Mouse (Mus musculus) forebrain, postnatal 0 days (tissue): ENCODE measurements around the gene Eif2a. TPM values are rescaled to one million over a fixed set of nuclear protein-coding genes. Genes with fewer than 3 reads are reported as not detected.
"Not testable (repeated sequence)": the region's sequence is repeated elsewhere in the genome, so short reads cannot be mapped to it uniquely, and the experiment has no call there.

ENCODE experiments used
- ATAC-seq: fragments of 200-750 bp; cut with Nextera tagmentation; 2 replicates; pipeline ENCODE4 v1.8.0; 2017; ENCODE audit warnings: mild to moderate bottlenecking, moderate library complexity
- DNase-seq: peaks from one replicate; pipeline ENCODE4 v3.0.0-alpha.2; 2015
- H3K27ac ChIP-seq: fragments of 300-500 bp; sonication (generic); 2 replicates; pipeline ENCODE4 v1.5.1; 2014; ENCODE audit warnings: low read depth, mild to moderate bottlenecking, antibody characterized with exemption, low read length, moderate library complexity, mixed read lengths
- H3K27me3 ChIP-seq: fragments of 300-500 bp; sonication (generic); 2 replicates; pipeline ENCODE4 v1.6.1; 2014; ENCODE audit warnings: mild to moderate bottlenecking, low read length, mixed read lengths; ENCODE audit not compliant: insufficient read depth
- H3K36me3 ChIP-seq: fragments of 300-500 bp; sonication (generic); 2 replicates; pipeline ENCODE4 v1.6.1; 2014; ENCODE audit warnings: mild to moderate bottlenecking, moderate library complexity; ENCODE audit not compliant: insufficient read depth
- H3K4me1 ChIP-seq: fragments of 300-500 bp; sonication (generic); 2 replicates; pipeline ENCODE4 v1.6.1; 2014; ENCODE audit warnings: antibody characterized with exemption; ENCODE audit not compliant: insufficient read depth
- H3K4me2 ChIP-seq: fragments of 300-500 bp; sonication (generic); 2 replicates; pipeline ENCODE4 v1.6.1; 2014; ENCODE audit warnings: low read depth, mild to moderate bottlenecking, moderate library complexity
- H3K4me3 ChIP-seq: fragments of 300-500 bp; sonication (generic); 2 replicates; pipeline ENCODE4 v1.5.1; 2014; ENCODE audit warnings: low read depth, low read length, mixed read lengths
- H3K9ac ChIP-seq: fragments of 300-500 bp; sonication (generic); 2 replicates; pipeline ENCODE4 v1.6.1; 2014; ENCODE audit warnings: mild to moderate bottlenecking
- H3K9me3 ChIP-seq: fragments of 300-500 bp; sonication (generic); 2 replicates; pipeline ENCODE4 v1.6.1; 2016; ENCODE audit warnings: low read length
- CTCF ChIP-seq: sonication (generic); IDR thresholded peaks from 2 replicates; pipeline ENCODE4 v1.5.1; 2016; ENCODE audit warnings: antibody characterized with exemption, control low read depth, low read depth
- WGBS: fragments of 180-500 bp; shearing (Covaris S2); extraction: QIAGEN DNeasy Blood & Tissue Kit; methylation state at CpG from one replicate; pipeline ENCODE4 v1.1.7; 2014; 5-methylcytosine and 5-hydroxymethylcytosine counted together
- polyA plus RNA-seq: library from polyadenylated mRNA; unstranded; fragments of >200 nt; fragmentation: Nextera tagmentation; extraction: Ambion mirVana; gene quantifications from 2 replicates; pipeline ENCODE4 v1.2.1, GENCODE M21; 2015
- total RNA-seq: library from RNA; depleted of rRNA; stranded (reverse); fragments of >200 nt; gene quantifications from 2 replicates; pipeline ENCODE4 v1.2.3, GENCODE M21; 2014

Gene Eif2a
- total and polyA plus RNA-seq, 2 experiments from 2014 or later = 41.8 to 79.4 TPM

DNA sequence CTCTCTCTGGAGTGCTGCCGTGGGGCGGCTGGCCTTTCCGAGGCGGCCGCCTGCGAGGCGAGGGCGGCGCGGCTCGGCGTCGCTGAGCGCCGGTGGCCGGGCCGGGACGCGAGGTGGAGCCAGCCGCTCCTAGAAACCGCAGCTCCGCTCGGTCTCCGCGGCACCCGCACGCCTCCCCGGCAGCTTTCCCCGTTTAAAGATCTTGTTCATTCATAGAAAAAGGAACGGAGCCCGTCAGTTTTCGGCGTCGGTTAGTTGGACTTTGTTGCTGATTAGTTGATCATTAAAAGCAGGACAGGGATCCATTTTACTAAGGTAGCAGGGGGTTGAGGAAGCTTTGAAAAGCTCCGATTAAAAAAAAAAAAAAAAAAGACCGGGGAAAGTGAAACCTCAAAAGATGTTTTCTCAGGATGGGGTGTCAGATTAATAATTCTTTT, 51.5 kb downstream of the Eif2a start:
- WGBS = under 1% methylated on average over 36 of the region's 36 CpGs
- Histone ChIP-seq H3K9ac (peak overlapping the region; percentile 96), H3K36me3 (no peaks in the 10 kb centered on the region), H3K9me3 (no peaks in the 10 kb centered on the region), H3K27me3 (no peaks in the 10 kb centered on the region), H3K4me2 (peak overlapping the region; percentile 55), H3K27ac (peak overlapping the region; percentile 99), H3K4me3 (peak overlapping the region; percentile 99), H3K4me1 (peaks cover 3% of the 10 kb centered on the region; the same call in 1 of the 2 replicates)
- DNase-seq (no peak), ATAC-seq (peak; percentile 71)
- TF ChIP-seq CTCF = no peak

DNA sequence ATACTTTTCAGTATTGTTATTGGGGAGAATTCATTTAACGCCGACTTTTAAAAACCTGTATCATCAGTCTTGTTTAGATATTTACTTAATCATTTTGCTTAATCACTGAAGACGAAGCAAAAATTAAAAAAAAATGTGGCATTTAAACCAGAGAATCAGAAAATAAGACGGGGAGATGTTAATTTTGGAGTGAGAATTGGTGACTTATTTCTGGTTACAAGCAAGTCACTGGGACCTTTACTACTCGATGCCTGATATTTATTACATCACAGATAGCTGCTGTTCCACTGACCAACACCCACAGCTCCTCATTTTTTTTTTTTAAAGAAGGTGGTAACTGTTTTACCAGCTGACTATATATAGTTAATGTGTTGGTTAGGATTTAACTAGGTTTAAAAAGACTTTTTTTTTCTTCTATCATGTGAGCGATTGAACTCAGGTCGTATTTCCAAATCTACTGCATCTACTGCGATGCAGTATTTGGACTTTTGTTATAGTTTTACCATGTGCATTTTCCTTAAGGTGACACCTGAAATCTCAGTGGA, 52.0 kb downstream of the Eif2a start:
- H3K9ac ChIP-seq = peak overlapping the region; percentile 96
- WGBS = 13% methylated on average over 8 of the region's 8 CpGs
- TF ChIP-seq CTCF = no peak
- H3K27ac ChIP-seq = peak overlapping the region; percentile 99; the same call in 1 of the 2 replicates
- ATAC-seq (no peak), DNase-seq (peak; percentile 24)
- H3K9me3 ChIP-seq = no peaks in the 10 kb centered on the region
- no peaks in the 10 kb centered on the region for H3K27me3 ChIP-seq
- H3K4me2 ChIP-seq = peak overlapping the region; percentile 55
- H3K4me1 ChIP-seq = peaks cover 3% of the 10 kb centered on the region; the same call in 1 of the 2 replicates
- no peaks in the 10 kb centered on the region for H3K36me3 ChIP-seq
- peak overlapping the region; percentile 99 for H3K4me3 ChIP-seq

DNA sequence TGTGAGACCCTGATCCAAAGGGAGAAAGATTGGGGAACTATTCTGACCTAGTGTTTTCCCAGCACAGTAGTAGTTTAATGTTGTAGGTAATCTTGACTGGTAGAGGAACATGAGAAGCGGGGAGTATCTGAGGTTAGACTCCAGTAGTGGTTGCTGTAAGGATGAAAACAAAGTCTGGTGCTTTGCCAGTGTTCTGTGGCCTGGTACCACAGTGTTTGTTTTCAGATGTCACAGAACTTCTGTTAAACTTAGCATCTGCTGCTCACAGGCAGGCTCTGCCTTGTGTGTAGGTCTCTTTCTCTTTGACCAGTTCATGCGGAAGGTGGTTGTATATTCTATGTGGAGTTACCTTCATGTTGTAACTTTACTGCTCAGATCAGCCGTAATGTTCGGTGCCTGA, 55.9 kb downstream of the Eif2a start:
- no peak for DNase-seq
- ATAC-seq = no peak
- Histone ChIP-seq H3K27ac (no peak overlapping the region), H3K4me3 (no peak overlapping the region), H3K4me1 (peaks cover 3% of the 10 kb centered on the region; the same call in 1 of the 2 replicates), H3K36me3 (peaks cover 7% of the 10 kb centered on the region), H3K9me3 (no peaks in the 10 kb centered on the region), H3K27me3 (no peaks in the 10 kb centered on the region), H3K9ac (no peak overlapping the region), H3K4me2 (no peak overlapping the region)
- 92% methylated on average over 4 of the region's 4 CpGs for WGBS
- no peak for TF ChIP-seq CTCF

DNA sequence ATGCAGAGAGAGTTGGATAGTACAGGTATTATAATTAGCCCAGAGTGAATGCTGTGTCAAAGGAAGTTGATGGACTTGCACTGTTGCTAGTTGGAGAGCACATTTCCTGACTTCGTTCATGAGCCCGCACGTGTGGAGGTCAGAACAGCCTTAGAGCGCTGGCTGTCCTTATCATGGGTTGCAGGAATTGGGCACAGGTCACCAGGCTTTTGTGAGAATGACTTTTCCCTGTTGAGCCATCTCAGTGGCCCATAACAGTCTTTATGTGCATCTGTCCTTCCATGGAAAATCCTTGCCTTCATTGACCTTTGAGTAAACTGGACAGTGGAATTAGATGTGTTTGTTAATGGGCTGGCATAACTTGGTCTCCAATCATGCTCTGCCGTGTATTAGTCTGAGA, 56.7 kb downstream of the Eif2a start:
- no peak for TF ChIP-seq CTCF
- Histone ChIP-seq H3K9ac (no peak overlapping the region), H3K36me3 (peaks cover 9% of the 10 kb centered on the region), H3K9me3 (no peaks in the 10 kb centered on the region), H3K27ac (no peak overlapping the region), H3K27me3 (no peaks in the 10 kb centered on the region), H3K4me2 (no peak overlapping the region), H3K4me3 (no peak overlapping the region), H3K4me1 (peaks cover 3% of the 10 kb centered on the region; the same call in 1 of the 2 replicates)
- DNase-seq (no peak), ATAC-seq (no peak)
- 88% methylated on average over 5 of the region's 5 CpGs for WGBS

DNA sequence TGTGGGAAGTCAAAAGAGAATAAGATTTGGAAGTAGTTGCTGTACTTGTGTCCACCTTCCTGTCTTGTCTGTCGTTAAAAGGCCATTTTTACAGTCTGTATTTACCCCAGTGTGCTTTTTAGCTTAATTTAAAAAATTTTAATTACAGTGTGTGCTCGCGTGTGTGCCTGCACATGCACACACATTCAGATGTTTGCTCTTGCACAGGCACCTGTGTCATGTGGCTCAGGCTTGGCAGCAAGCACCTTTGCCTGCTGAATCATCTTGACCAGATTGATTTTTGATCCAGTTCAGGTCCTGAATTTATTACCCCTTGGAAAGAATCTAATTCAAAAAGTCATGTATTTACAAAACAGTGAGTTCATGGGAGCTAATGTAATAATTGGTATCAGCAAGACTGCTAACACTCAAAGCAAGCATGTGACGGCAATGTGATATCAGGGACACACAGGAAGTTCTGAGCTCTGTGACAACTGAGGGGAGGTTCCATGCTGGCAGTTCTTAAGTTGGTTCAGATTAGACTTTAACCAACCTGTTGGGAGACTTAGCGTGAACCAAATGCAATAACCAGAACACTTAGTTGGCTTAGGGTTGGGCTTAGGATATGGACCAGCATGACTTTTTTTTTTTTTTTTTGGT, 57.3 kb downstream of the Eif2a start:
- no peak for ATAC-seq
- no peaks in the 10 kb centered on the region for H3K27me3 ChIP-seq
- TF ChIP-seq CTCF = no peak

DNA sequence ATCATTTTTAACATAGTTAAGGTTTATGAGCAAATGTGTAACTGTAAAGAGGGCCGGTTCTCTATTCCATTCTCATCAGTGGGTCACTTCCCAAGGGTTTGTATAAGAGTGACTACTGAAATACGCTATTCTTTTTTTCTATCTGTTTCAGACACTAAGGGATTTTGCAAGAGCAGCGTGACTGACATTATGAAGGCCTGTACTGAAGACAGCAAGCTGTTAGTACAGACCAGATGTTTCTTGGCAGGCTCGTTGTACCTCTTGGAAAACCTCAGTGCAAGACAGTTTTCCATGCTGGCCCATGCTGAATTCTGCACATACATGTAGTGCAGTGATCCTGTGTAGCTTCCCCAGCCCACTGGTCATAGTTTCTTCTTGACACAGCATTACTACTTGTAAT, 64.9 kb downstream of the Eif2a start:
- H3K36me3 ChIP-seq = peaks cover 24% of the 10 kb centered on the region
- not testable (repeated sequence) for H3K4me2 ChIP-seq, H3K9ac ChIP-seq, DNase-seq, H3K27ac ChIP-seq, H3K27me3 ChIP-seq, ATAC-seq, H3K4me3 ChIP-seq, H3K9me3 ChIP-seq, H3K4me1 ChIP-seq
- 92% methylated on average over 4 of the region's 4 CpGs for WGBS

More for the DNA sequence above, 57.3 kb downstream of the Eif2a start:
- Histone ChIP-seq H3K27ac (no peak overlapping the region), H3K4me2 (no peak overlapping the region), H3K9ac (no peak overlapping the region), H3K36me3 (peaks cover 14% of the 10 kb centered on the region), H3K4me1 (peaks cover under 1% of the 10 kb centered on the region; the same call in 1 of the 2 replicates), H3K4me3 (no peak overlapping the region), H3K9me3 (no peaks in the 10 kb centered on the region)
- 93% methylated on average over 5 of the region's 5 CpGs for WGBS
- no peak for DNase-seq

DNA sequence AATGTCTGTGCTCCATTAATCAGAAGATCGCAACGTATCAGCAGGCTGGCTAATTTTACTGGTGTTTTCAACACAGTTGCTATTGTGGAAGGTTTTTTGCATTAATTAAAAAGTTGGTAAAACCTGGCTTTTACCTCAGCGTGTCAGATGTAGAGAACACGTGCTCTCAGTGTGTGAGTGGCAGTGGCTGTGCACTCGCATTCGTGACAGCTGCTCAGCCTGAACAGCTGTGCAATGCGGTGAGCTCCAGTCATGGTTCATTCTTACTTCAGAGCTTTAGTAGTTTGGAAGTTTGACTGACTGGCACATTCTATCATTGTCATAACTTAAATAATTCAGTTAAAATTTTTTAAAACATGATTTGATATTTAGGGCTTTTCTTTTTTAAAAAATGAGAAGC, 67.0 kb downstream of the Eif2a start:
- not testable (repeated sequence) for H3K27ac ChIP-seq, H3K4me2 ChIP-seq, H3K4me3 ChIP-seq, DNase-seq, H3K9ac ChIP-seq, H3K9me3 ChIP-seq, ATAC-seq, H3K4me1 ChIP-seq, H3K27me3 ChIP-seq
- peaks cover 11% of the 10 kb centered on the region for H3K36me3 ChIP-seq
- 78% methylated on average over 7 of the region's 7 CpGs for WGBS
